Mouse (Mus musculus) testis, postnatal 10 days (tissue): Measurements from ENCODE around the gene Col9a3.
A peak's percentile ranks its signal among the peaks of the same experiment; 100 is the strongest.

Experiments used
- DNase-seq: peaks from one replicate; pipeline ENCODE4 v3.0.0; 2021; ENCODE audit warnings: low spot score

The Col9a3 gene

DNA sequence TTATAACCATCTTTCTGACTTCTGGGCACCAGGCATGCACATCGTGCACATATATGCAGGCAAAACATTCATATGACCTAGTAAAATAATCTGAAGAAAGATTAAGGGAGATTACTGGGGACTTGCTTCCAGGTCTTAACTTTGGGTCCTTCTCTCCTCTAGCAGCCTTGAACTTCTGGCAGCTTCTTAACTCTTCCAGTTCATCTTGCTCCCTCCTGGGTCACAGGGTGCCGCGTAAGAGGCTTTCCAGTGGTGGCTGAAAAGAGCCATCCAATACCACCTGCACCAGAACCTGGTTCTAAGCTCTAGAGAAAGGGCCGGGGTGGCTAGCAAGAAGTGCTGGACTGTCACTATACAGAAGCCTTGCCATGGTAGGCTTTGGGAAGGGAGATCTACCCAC is at the start of gene Col9a3:
Col9a3 (plus strand) TSS at position 301 of the 400 bp plus-strand sequence.
- no peak for DNase-seq

- no peak for DNase-seq
These were observed 45.2 kb upstream of the Col9a3 start for GRCm38 (mm10) chr2:180552340-180552739.

DNA sequence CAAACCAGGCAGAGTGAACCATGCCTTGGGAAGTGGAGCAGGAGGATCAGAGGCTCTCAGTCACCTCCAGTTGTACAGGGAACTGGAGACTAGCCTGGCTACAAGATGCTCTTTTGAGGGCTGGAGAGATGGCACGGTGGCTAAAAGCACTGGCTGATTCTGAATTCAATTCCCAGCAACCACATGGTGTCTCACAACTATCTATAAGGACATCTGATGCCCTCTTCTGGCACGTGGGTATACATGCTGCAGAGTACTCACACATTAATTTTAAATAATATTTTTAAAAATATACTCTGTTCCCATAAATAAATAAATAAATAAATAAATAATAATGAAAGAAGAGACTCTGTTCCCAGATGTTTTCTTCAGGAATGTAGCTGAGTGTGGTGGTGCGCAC is 42.4 kb upstream of the Col9a3 start:
- DNase-seq = no peak

DNA sequence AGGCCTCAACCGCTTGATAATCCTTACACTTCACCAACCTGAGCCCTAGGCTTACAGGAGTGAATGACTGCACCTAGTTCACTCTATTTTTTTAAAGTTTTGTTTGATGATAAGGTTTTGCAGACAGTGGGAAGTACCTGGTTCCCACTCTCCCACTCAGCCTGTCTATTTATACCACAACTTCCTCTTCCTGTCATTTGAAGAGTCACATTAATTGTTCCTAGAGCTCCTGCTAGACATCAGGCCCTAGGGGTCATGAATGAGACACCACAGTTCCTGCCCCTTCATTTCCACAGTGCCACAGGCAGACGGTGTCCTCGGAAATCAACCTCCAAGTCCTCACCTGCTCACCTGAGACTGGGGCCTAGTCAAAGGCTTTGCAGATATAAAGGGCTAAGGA is 41.1 kb upstream of the Col9a3 start:
- DNase-seq = no peak

DNA sequence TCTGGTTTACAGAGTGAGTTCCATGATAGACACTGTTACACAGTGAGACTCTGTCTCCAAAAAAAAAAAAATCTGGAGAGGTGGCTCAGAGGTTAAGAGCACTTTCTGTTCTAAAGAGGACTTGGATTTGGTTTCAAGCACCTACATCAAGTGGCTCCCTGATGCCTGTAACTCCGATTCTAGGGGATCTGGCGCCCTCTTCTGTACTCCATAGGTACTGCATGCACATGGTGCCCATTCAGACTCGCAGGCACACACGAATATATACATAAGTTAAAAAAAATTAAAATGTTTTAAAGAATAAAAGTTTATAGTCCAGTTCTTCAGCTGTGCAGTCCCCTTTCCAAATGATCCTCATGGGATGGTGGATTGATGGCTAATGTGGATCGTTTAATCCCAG is 37.3 kb upstream of the Col9a3 start:
- DNase-seq = peak; percentile 65

DNA sequence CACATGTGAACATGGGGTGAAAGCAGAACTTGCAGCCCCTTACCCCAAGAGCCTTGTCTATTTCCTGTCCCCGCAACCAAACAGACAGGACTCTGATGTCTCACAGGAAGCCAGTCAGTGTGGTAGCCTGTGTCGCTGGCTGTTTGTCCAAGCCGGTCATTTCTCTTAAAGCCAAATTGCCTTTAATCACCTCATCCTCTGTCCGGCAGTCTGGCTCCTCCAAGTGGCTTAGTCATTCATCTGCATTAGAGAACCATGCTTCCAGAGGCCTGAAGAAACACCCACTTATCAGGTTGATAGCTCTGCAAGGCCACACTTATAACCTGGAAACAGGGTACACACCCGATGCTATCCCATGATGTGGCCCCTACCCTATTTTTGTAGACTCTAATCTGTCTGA is 35.4 kb upstream of the Col9a3 start:
- DNase-seq = no peak

GRCm38 (mm10) chr2:180563296-180563695 is 34.3 kb upstream of the Col9a3 start:
- no peak for DNase-seq

DNA sequence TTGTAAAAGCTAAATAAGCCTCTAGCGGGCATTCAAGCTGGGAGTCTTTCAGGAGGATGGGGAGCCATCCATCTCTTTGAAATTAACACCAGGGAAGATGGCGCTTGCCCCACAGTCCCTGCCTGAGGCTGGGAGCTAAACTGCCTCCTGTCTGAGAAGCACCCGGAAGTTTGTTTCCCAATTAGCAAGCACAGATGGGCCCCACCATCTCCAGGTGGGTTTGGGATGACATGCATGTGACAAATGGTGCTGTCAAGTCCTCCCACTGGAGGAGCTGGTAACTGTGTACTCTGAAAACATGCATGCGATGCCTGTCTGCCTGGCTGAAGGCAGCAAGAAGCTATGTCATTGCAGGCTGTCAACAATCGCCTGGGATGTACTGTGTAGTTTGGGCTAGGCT is 33.7 kb upstream of the Col9a3 start:
- no peak for DNase-seq

GRCm38 (mm10) chr2:180566240-180566913 is 31.2 kb upstream of the Col9a3 start:
- DNase-seq = peak; percentile 82

DNA sequence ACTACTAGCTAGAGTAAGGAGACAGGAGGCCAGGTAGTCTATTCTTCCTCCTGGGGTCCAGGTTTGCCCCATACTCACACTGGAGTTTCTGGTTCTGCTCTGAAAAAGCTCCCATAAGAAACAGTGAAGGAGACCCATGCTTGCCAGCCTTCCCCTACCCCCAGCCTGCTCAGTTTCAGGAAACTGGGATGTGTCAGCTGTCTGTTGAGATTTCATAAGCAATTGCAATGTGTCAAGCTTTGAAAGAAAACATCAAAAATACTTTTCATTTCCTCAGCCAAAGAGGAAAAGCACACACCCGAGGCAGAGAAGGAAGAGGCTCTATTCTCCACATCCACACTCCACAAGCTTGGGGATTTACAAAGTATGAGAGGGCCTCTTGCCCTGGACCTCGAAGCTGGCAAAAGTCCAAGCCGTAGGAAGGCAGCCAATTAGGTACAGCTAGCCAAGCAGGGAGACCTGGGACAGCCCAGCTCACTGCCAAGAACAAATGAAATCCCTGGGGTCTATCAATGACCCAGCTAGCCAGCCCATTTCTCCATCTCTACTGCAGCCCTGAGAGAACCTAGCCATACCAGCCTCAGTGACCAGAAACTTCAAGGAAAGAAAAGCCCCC is 28.5 kb upstream of the Col9a3 start:
- peak; percentile 71 for DNase-seq

DNA sequence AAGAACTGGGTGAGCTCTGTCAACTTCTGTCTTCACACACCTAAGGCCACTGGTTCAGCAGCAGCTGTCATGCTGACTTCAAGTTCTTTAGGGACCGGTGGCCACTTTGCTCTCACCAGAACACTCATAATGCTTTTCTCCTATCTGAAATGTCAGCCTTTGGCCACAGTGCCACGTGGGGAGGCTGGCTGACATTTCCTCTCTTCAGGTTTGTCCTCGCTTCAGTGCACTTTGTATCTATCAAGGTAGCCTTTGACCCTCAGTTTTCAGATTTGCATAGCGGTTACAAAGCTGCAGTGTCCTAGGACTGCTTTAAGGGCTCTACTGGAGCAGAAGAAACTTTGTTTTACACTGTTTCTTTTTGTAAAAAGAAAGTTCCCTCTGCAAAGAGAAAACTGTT is 21.1 kb upstream of the Col9a3 start:
- DNase-seq = no peak

DNA sequence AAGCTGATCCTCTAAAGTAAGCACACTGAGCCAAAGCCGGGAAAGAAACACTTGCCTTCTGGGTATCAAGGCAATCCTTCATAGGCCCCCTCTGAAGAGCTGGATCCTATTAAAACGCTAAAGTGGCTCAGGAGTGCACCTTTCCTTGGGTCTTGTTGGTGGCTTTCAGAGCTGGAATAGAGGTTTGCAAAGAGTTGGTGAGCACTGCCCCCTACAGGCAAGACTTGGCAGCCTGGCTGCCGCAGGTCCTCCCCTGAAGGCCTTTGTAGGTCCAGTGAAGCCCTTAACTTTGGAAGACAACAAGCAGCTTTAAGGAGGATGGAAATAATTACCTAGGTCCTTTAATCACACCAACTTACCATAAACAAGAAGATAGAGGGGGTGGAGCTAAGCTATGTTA is 18.9 kb upstream of the Col9a3 start:
- peak; percentile 89 for DNase-seq

GRCm38 (mm10) chr2:180581002-180581401 is 16.6 kb upstream of the Col9a3 start, which contains the start of gene Mrgbp:
Gene Mrgbp, plus strand, starts transcription at chr2:180581304.
- DNase-seq = no peak

DNA sequence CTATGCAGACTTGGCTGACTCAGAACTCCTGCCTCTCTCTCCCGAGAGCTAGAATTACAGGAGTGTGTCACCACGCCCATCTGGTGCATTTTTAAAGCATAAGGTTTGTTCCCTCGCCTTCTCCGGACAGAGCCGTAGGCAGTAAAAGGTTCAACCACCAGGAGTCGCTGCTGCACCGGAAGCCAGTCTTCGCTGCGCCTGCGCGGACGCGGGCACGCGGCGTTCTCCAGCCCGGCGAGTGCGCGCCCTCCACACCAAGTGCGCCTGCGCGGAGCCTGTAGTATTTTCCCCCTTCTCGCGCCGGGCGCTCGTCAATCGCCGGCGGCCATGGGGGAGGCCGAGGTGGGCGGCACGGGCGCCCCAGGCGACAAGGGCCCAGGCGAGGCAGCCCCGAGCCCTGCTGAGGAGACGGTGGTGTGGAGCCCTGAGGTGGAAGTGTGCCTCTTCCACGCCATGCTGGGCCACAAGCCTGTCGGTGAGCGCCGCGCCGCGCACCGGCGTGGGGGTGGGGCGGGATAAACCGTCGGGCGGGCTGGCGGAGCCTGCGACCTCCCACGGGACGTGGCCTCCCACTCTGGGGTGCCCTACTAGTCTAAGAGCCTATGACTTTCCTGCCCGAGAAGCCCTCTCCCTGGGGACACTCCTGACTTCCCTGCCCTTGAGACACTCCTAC is 15.0 kb upstream of the Col9a3 start:
- peak; percentile 99 for DNase-seq

- DNase-seq = no peak
These were observed 14.5 kb upstream of the Col9a3 start for GRCm38 (mm10) chr2:180583154-180583507.

DNA sequence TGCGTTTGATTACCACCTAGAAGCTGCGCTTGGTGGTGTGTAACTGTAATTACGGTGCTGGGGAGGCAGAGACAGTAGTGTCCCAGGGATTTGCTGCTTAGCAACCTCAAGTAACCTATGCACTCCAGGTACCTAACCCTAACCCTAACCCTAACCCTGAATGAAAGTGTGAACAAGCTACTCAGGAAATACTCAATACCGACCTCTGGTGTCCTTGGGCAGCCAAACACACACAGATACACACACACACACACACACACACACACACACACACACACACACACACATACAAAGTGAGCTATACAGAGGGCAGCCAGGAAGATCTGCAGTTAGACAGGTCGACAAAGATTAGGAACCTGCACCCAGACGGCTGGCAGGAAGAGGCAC is 8.9 kb upstream of the Col9a3 start:
- DNase-seq = no peak

- DNase-seq = peak; percentile 89
These were observed 8.3 kb upstream of the Col9a3 start, which contains the start of gene Ogfr for GRCm38 (mm10) chr2:180589123-180589831. Gene Ogfr, plus strand, starts transcription at chr2:180589245.

DNA sequence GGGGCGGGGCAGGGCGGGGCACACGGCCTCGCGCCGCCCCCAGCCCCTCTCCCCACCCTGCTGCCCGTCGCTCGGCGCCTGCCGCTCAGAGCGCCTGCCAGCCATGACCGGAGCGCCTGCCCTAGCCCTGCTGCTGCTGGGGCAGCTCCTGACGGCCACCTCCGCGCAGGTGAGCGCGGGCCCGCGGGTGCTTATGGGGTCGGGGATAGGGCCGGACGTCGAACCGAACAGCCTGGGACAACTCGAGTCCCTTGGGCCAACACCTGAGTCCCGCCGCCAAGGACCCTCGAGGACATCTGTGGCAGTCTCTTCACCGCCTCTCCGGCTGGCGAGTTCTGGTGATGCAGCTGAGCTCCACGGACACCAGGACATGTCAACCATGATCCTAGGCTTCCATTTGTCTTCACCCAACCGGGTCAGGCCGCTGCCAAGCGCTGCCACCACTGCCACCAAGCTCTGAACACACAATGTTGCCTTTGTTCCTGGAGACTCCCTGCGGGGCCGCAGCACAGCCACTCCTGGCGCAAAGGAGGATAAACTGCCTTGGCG is 641 bp downstream of the Col9a3 start:
- no peak for DNase-seq

DNA sequence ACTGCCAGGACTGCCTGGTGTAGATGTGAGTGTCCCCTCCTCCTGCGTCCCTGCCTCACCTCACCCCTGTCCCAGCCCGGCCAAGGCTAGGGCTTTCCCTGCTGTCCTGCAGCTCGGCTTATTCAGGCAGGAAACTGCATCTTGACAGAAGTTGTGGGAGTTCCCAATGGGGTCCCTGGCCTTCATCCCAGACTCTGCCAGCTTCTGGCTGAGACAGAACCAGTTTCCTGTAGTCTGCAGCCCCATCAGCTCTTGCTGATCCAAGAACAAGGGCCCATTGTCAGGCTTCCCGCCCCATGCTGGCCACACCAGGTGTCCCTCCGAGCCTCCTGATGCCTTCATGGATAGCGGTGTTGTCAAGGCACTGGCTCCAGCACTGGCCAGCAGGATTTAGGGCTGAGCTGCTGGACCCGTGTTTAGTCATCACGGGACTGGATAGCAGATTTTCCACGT is 3.0 kb downstream of the Col9a3 start:
- no peak for DNase-seq

DNA sequence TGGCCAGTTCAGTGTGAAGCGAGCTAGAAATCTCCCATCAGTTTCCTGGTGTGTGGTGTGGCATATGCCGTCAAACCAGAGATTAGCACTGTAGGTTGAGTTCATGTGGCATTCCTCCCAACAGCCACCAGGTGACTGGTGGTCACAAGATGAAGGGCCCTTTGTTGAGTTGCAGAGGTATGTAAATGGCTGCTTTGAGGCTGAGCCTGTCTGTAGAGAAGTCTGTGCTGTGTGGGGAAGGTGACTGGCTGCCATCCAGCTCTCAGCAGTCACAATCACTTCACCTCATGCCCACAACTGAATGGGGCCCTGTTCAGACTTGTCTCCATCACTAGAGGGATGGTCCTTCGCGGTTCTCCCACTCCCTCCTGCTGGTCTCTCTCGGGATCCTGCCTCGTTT is 7.2 kb downstream of the Col9a3 start:
- DNase-seq = no peak

DNA sequence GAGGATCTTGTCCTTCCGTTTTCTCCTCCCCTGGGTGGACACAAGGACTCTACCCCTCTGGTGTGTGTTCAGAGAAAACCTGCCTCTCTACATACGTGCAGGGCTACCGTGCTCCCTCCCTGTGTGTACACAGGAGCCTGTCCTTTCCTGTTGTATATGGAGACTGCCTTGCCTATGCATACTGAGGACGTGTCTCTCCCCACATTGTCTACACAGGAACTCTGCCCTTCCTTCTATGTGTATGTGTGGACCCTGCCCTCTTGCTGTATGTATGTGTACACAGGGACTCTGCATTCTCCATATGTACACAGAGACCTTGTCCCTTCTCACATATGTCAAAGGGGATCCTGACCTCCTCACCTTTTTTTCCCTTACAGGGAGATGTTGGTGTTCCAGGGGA is 12.7 kb downstream of the Col9a3 start:
- DNase-seq = no peak

DNA sequence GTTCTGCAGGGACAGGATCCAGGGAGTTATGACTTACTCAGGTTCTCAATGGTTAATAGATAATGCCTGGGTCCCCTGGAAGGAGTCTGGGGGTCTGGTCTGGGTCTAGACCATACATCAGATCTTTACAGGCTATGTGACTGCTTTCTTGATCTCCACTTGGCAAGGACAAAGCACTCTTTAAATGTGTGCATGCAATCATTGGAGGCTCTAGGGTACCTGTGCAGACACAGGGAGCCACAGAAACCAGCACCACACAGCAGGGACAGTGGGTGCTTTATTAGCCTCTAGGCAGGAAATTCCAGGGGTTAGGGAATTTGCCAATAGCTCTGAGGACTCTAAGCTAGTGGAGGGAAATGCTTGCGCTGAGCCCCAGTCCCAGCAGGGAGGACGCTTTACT is 14.3 kb downstream of the Col9a3 start:
- no peak for DNase-seq
